Mouse (Mus musculus): Measurements from ENCODE around the gene Ms4a12.
"Not testable (repeated sequence)": the region's sequence is repeated elsewhere in the genome, so short reads cannot be mapped to it uniquely, and the experiment has no call there.

The Ms4a12 gene

GRCm38 (mm10) chr19:11232348-11232747 lies at the start of gene Ms4a12:
Gene Ms4a12, minus strand, starts transcription at chr19:11232448.
- DNase-seq, result no peak

GRCm38 (mm10) chr19:11280223-11280622 lies 48.0 kb upstream of the Ms4a12 start:
- no peak for DNase-seq

- DNase-seq, result no peak
These were observed 44.2 kb upstream of the Ms4a12 start for GRCm38 (mm10) chr19:11276431-11276830.

- no peak for DNase-seq
These were observed 34.7 kb upstream of the Ms4a12 start for GRCm38 (mm10) chr19:11266956-11267355.

GRCm38 (mm10) chr19:11266052-11266845 lies 34.0 kb upstream of the Ms4a12 start, which contains the start of gene Ms4a1:
Gene Ms4a1, minus strand, starts transcription at chr19:11266241.
- DNase-seq, result no peak

GRCm38 (mm10) chr19:11264602-11265185 lies 32.4 kb upstream of the Ms4a12 start:
- DNase-seq, result no peak

- no peak for DNase-seq
These were observed 31.3 kb upstream of the Ms4a12 start for GRCm38 (mm10) chr19:11263549-11263948.

- not testable (repeated sequence) for DNase-seq
These were observed 30.7 kb upstream of the Ms4a12 start for GRCm38 (mm10) chr19:11262932-11263331.

GRCm38 (mm10) chr19:11261522-11261921 lies 29.3 kb upstream of the Ms4a12 start:
- DNase-seq, result no peak

- no peak for DNase-seq
These were observed 12.0 kb upstream of the Ms4a12 start for GRCm38 (mm10) chr19:11244230-11244629.

- no peak for DNase-seq
These were observed 10.3 kb upstream of the Ms4a12 start for GRCm38 (mm10) chr19:11242560-11242959.

- no peak for DNase-seq
These were observed 3.6 kb upstream of the Ms4a12 start for GRCm38 (mm10) chr19:11235820-11236219.

GRCm38 (mm10) chr19:11234921-11235735 lies 2.9 kb upstream of the Ms4a12 start:
- DNase-seq, result no peak

- DNase-seq, result no peak
These were observed 2.0 kb upstream of the Ms4a12 start for GRCm38 (mm10) chr19:11234244-11234643.

GRCm38 (mm10) chr19:11196546-11196945 lies 35.7 kb downstream of the Ms4a12 start, which contains the start of gene Ms4a13:
Gene Ms4a13, minus strand, starts transcription at chr19:11196737.
- no peak for DNase-seq

GRCm38 (mm10) chr19:11192552-11192951 lies 39.7 kb downstream of the Ms4a12 start:
- DNase-seq, result no peak

GRCm38 (mm10) chr19:11184121-11184520 lies 48.1 kb downstream of the Ms4a12 start:
- DNase-seq, result no peak

GRCm38 (mm10) chr19:11177464-11177863 lies 54.8 kb downstream of the Ms4a12 start:
- no peak for DNase-seq

GRCm38 (mm10) chr19:11165172-11165571 lies 67.1 kb downstream of the Ms4a12 start, which contains the start of gene 1700025F22Rik:
Gene 1700025F22Rik, minus strand, starts transcription at chr19:11165320.
- no peak for DNase-seq

All from cerebellum, adult 9-11 months (tissue).